Mouse (Mus musculus): ENCODE measurements around the gene Padi4.

DNA sequence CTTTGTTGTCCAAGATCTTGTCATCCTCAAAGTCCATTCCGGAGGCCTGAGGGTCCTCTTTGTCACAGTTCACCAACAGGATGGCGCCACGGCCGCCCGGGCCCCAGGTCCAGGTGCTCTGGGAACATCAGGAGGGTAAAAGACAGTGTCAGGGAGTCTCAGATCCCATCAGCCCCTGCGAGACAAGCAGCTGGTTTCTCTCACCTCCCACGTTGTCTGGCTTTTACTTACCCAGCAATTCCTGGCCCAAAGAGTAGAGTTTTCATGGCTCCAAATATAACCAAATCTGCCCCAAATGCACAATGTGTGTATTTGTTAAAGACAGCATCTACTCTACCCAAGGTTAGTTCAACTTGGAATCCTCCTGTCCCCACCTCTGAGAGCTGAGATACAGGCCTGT is 12.4 kb downstream of the Padi4 start:
- TF ChIP-seq CTCF (IDR thresholded peaks at IDR 0.05; ENCODE audit: control insufficient read depth, insufficient read depth, insufficient replicate concordance, low read depth, low read length) = no peak
- TF ChIP-seq POLR2A (IDR thresholded peaks at IDR 0.05; ENCODE audit: control insufficient read depth, low read depth, low read length) = no peak

Measured in testis, adult 2 months (tissue).